Mouse (Mus musculus) liver, embryonic 14.5 days (tissue): ENCODE measurements at regions not wholly inside any gene's neighbourhood (a gene's known extent, or its start where the extent isn't known, plus 50 kb on each side); places are given as distances from the start of the nearest gene placed in this dataset.

Experiments used
- CTCF ChIP-seq: IDR thresholded peaks from 2 replicates; pipeline ENCODE4 v1.5.1; 2016; ENCODE audit warnings: antibody characterized with exemption, low read depth, control low read depth
- EP300 ChIP-seq: IDR thresholded peaks from 2 replicates; pipeline ENCODE4 v1.6.1; 2016; ENCODE audit warnings: antibody characterized with exemption, low read depth

DNA sequence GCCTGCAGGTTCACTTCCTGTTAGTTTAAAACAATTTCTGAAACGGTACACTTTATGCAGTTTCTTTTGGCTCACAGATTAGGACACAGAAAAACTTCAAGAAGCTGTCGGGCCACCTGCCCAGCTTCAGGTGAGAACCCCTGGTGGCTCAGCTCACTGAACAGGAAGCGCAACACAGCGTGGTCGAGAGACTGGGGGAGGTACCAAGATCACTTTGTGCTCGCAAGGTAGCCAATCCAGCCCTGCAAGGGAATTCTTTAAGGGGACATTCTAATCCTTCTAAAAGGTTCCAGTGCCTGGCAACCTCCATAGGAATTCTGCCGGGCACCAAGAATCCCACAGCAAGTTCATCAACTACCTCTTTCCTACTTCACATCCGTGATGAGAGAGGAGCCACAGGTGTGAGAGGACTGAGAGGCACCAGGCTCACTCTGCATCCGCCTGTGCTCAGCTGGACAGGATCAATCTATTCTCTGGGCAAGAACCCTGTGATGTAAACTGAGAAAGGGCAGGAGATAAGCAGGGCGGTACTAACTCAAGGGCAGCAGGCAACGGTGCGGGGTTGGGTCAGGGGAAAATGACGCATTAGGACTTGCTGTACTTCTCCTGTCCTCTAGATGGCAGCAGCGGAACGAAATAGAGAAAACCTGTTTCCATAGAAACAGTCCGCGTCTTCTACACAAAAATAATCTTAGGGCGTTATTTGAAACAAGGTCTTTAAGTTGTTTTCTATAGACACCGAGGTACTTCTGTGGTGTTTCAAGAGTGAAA, 63.7 kb upstream of the Fxr1 start:
- TF ChIP-seq CTCF (peak; percentile 88), EP300 (no peak)
